In the genomic region with DNA sequence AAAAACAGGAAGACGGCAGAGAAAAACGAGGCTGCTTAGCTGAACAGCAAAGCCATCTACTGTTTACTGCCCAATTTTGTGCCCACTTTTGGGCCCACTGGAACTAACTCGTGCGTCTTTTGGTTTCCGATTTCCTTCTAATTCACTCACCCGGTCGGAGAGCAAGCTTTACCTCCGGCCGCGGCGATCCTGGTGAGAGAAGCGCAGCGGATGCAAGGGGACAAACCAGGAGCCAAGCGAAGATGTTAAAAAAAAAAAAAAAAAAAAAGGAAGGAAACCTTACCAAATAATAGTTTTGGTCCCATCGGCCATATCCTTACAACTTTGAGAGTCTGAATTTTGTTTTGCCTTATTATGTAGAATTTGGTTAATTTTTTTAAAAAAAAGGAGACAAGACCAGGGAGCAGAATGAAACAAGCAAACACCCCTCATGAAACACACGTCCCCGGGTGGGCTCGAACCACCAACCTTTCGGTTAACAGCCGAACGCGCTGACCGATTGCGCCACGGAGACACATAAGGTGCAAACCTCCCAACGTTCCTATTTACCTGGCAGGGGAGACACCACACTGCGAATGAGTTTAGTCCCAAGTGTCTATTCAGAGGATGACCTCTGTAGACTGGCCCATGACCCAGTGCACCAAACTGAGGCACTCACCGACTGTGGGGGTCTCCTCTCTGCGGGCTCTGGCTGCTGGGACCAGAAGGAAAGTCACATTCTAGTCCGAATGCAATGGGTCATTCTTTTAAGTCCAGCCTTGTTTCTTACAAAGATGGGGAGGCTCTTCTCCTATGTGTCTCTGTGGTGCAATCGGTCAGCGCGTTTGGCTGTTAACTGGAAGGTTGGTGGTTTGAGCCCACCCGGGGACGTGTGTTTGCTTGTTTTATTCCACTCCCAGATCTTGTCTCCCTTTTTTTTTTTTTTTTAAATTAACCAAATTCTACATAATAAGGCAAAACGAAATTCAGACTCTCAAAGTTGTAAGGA, we compare ENCODE assay signal across 8 mouse cellular contexts. TPM values are rescaled to one million over a fixed set of nuclear protein-coding genes. Genes with fewer than 3 reads are reported as not detected.
DNase-seq lines count a peak whose midpoint lies in the region; ATAC-seq and TF ChIP-seq lines count a peak whose summit lies in the region.

No protein-coding gene starts in this region.

- WGBS in hindbrain, embryonic 10.5 days: 2% methylated on average over 36 of the region's 36 CpGs
- WGBS in hindbrain, embryonic 16.5 days: 5% methylated on average over 36 of the region's 36 CpGs
- 3% methylated on average over 36 of the region's 36 CpGs for WGBS in hindbrain, embryonic 13.5 days

- no peaks in the 10 kb centered on the region for H3K79me2 ChIP-seq in myocyte (ENCODE audit: control insufficient read depth, insufficient read depth)

- peaks cover 25% of the 10 kb centered on the region for H3K4me1 ChIP-seq in hindbrain, embryonic 10.5 days (replicated peaks)
- H3K4me1 ChIP-seq in hindbrain, embryonic 16.5 days (ENCODE audit: control insufficient read depth, insufficient read depth, low read depth, low read length): no peaks in the 10 kb centered on the region
- no peaks in the 10 kb centered on the region; the same call in 1 of the 2 replicates for H3K4me1 ChIP-seq in hindbrain, embryonic 13.5 days (replicated peaks)

- no peak overlapping the region for H3K27ac ChIP-seq in hindbrain, embryonic 10.5 days
- no peak overlapping the region for H3K27ac ChIP-seq in hindbrain, embryonic 16.5 days (ENCODE audit: low read depth, low read length)
- H3K27ac ChIP-seq in hindbrain, embryonic 13.5 days: no peak overlapping the region

- no peak overlapping the region for H3K4me2 ChIP-seq in hindbrain, embryonic 16.5 days (ENCODE audit: low read length)
- H3K4me2 ChIP-seq in hindbrain, embryonic 13.5 days: peak overlapping the region; percentile 19; the same call in 1 of the 2 replicates
- peak overlapping the region; percentile 76 for H3K4me2 ChIP-seq in myocyte (ENCODE audit: low read depth)

- H3ac ChIP-seq in myocyte (ENCODE audit: control insufficient read depth, insufficient read length): no peak overlapping the region

- no peak for TF ChIP-seq POLR2A in myocyte (IDR thresholded peaks at IDR 0.05; ENCODE audit: insufficient read length, low read depth)

- ATAC-seq in hindbrain, embryonic 16.5 days: no peak
- no peak for ATAC-seq in hindbrain, embryonic 13.5 days (ENCODE audit: low FRiP score)
- ATAC-seq in megakaryocyte-erythroid progenitor cell, adult 5-6 weeks (replicated peaks; ENCODE audit: low FRiP score, low TSS enrichment, poor library complexity, severe bottlenecking): no peak

- peak overlapping the region; percentile 42 for H3K4me3 ChIP-seq in hindbrain, embryonic 10.5 days
- H3K4me3 ChIP-seq in hindbrain, embryonic 16.5 days (ENCODE audit: low read length): no peak overlapping the region
- no peak overlapping the region for H3K4me3 ChIP-seq in hindbrain, embryonic 13.5 days
- peak overlapping the region; percentile 11 for H3K4me3 ChIP-seq in myocyte

- H3K9ac ChIP-seq in hindbrain, embryonic 16.5 days (ENCODE audit: low read depth, low read length): no peak overlapping the region
- no peak overlapping the region for H3K9ac ChIP-seq in hindbrain, embryonic 13.5 days

- no peaks in the 10 kb centered on the region for H3K9me3 ChIP-seq in hindbrain, embryonic 10.5 days
- peaks cover 2% of the 10 kb centered on the region; the same call in 1 of the 2 replicates for H3K9me3 ChIP-seq in hindbrain, embryonic 16.5 days (ENCODE audit: control insufficient read depth, low read length)
- H3K9me3 ChIP-seq in hindbrain, embryonic 13.5 days: no peaks in the 10 kb centered on the region

- no peaks in the 10 kb centered on the region for H3K36me3 ChIP-seq in hindbrain, embryonic 10.5 days
- H3K36me3 ChIP-seq in hindbrain, embryonic 16.5 days (ENCODE audit: control insufficient read depth, insufficient read depth, low read length): no peaks in the 10 kb centered on the region
- H3K36me3 ChIP-seq in hindbrain, embryonic 13.5 days: no peaks in the 10 kb centered on the region
- no peaks in the 10 kb centered on the region for H3K36me3 ChIP-seq in myocyte (ENCODE audit: control insufficient read depth, insufficient read depth)

- DNase-seq in hindbrain, embryonic 10.5 days (ENCODE audit: low spot score): no peak
- peak; percentile 90 for DNase-seq in MN1 (ENCODE audit: low spot score)
- no peak for DNase-seq in urinary bladder, postnatal 25 days (ENCODE audit: low spot score)
- no peak for DNase-seq in left cerebral cortex, adult 18-20 months (ENCODE audit: low spot score in 2 of 2)

- peaks cover 99% of the 10 kb centered on the region for H3K27me3 ChIP-seq in hindbrain, embryonic 10.5 days (ENCODE audit: insufficient read depth, poor library complexity, severe bottlenecking)
- peaks cover 90% of the 10 kb centered on the region for H3K27me3 ChIP-seq in hindbrain, embryonic 16.5 days (replicated peaks; ENCODE audit: control insufficient read depth, insufficient read depth, low read length)
- peaks cover 98% of the 10 kb centered on the region for H3K27me3 ChIP-seq in hindbrain, embryonic 13.5 days
- H3K27me3 ChIP-seq in myocyte (ENCODE audit: control insufficient read depth, insufficient read depth, insufficient read length): peaks cover 5% of the 10 kb centered on the region

TF ChIP-seq in myocyte, 11 proteins besides CTCF, POLR2A, EP300 and RAD21:
- TF ChIP-seq TCF12 (IDR thresholded peaks at IDR 0.05; ENCODE audit: insufficient read depth, poor library complexity, severe bottlenecking): no peak

RNA-seq across cellular contexts. Expression of gene Fcgr1, which starts 40.7 kb away (rescaled TPM):
- 1.7 and 1.9 TPM in 2 replicates for polyA plus RNA-seq in hindbrain, embryonic 10.5 days (2016; fragmentation: Nextera tagmentation; extraction: Ambion mirVana)
- polyA plus RNA-seq in hindbrain, embryonic 16.5 days (2015; fragmentation: Nextera tagmentation; extraction: Ambion mirVana): 1.7 and 2.3 TPM in 2 replicates
- polyA plus RNA-seq in hindbrain, embryonic 13.5 days (2015; fragmentation: Nextera tagmentation; extraction: Ambion mirVana): 1.5 and 1.7 TPM in 2 replicates
- polyA plus RNA-seq in myocyte (2012; fragmentation: generic; extraction: Trizol): 0.05 TPM
- not detected in 2 replicates for total RNA-seq in megakaryocyte-erythroid progenitor cell, adult 5-6 weeks (2014; fragmentation: Nextera tagmentation)
- 0.11 TPM in 1 of 2 replicates, not detected in the other for total RNA-seq in megakaryocyte-erythroid progenitor cell, adult 5-6 weeks (2017)
- total RNA-seq in left cerebral cortex, adult 18-20 months (2021): 1 to 10 TPM; 2.6 to 2.8 TPM

Comparison
In these comparisons a context has a peak if more than half of its experiments do, and no peak if none do; other contexts are left out.
1. H3K4me3 ChIP-seq: peak in hindbrain, embryonic 10.5 days (single experiment) and myocyte (single experiment); none in hindbrain, embryonic 16.5 days (single experiment) and hindbrain, embryonic 13.5 days (single experiment).